Mouse (Mus musculus): ENCODE measurements around the gene Maats1. TPM values are rescaled to one million over a fixed set of nuclear protein-coding genes. Genes with fewer than 3 reads are reported as not detected.
A peak's percentile ranks its signal among the peaks of the same experiment; 100 is the strongest.

The Maats1 gene
- polyA plus RNA-seq, 1 experiment from 2014 or later: 0.36 TPM

- Histone ChIP-seq H3K4me1 (peaks cover 17% of the 10 kb centered on the region), H3K27ac (peak overlapping the region; percentile 82), H3K36me3 (replicated peaks) (no peaks in the 10 kb centered on the region), H3K27me3 (ENCODE audit: poor library complexity, severe bottlenecking) (no peaks in the 10 kb centered on the region), H3K9me3 (no peaks in the 10 kb centered on the region), H3K4me3 (peak overlapping the region; percentile 41)
- WGBS: 64% methylated on average over 8 of the region's 8 CpGs
- no peak for DNase-seq (ENCODE audit: extremely low spot score, low spot score)
Measured at GRCm38 (mm10) chr16:38376841-38377249, 34.9 kb upstream of the Maats1 start.

- H3K27ac ChIP-seq: peak overlapping the region; percentile 82
- 30% methylated on average over 17 of the region's 17 CpGs for WGBS
- H3K9me3 ChIP-seq: no peaks in the 10 kb centered on the region
- H3K36me3 ChIP-seq (replicated peaks): no peaks in the 10 kb centered on the region
- H3K27me3 ChIP-seq (ENCODE audit: poor library complexity, severe bottlenecking): no peaks in the 10 kb centered on the region
- peak overlapping the region; percentile 41 for H3K4me3 ChIP-seq
- H3K4me1 ChIP-seq: peaks cover 17% of the 10 kb centered on the region
- DNase-seq (ENCODE audit: extremely low spot score, low spot score): peak; percentile 42
Measured at GRCm38 (mm10) chr16:38376163-38376840, 34.4 kb upstream of the Maats1 start.

- Histone ChIP-seq H3K27me3 (ENCODE audit: poor library complexity, severe bottlenecking) (no peaks in the 10 kb centered on the region), H3K27ac (no peak overlapping the region), H3K9me3 (no peaks in the 10 kb centered on the region), H3K36me3 (replicated peaks) (no peaks in the 10 kb centered on the region), H3K4me1 (peaks cover 17% of the 10 kb centered on the region), H3K4me3 (no peak overlapping the region)
- WGBS: 87% methylated on average over 7 of the region's 7 CpGs
- DNase-seq (ENCODE audit: extremely low spot score, low spot score): no peak
Measured at GRCm38 (mm10) chr16:38375182-38375581, 33.2 kb upstream of the Maats1 start.

GRCm38 (mm10) chr16:38374379-38375140 lies 32.6 kb upstream of the Maats1 start:
- DNase-seq (ENCODE audit: extremely low spot score, low spot score): no peak
- WGBS: 86% methylated on average over 10 of the region's 10 CpGs
- Histone ChIP-seq H3K27me3 (ENCODE audit: poor library complexity, severe bottlenecking) (no peaks in the 10 kb centered on the region), H3K4me1 (peaks cover 19% of the 10 kb centered on the region), H3K9me3 (no peaks in the 10 kb centered on the region), H3K27ac (no peak overlapping the region), H3K36me3 (replicated peaks) (no peaks in the 10 kb centered on the region), H3K4me3 (peak overlapping the region; percentile 4; the same call in 1 of the 2 replicates)

- DNase-seq (ENCODE audit: extremely low spot score, low spot score): no peak
- no peaks in the 10 kb centered on the region for H3K27me3 ChIP-seq (ENCODE audit: poor library complexity, severe bottlenecking)
- H3K36me3 ChIP-seq (replicated peaks): no peaks in the 10 kb centered on the region
- H3K4me3 ChIP-seq: peak overlapping the region; percentile 4; the same call in 1 of the 2 replicates
- H3K9me3 ChIP-seq: no peaks in the 10 kb centered on the region
- no peak overlapping the region for H3K27ac ChIP-seq
- peaks cover 19% of the 10 kb centered on the region for H3K4me1 ChIP-seq
- 86% methylated on average over 16 of the region's 16 CpGs for WGBS
Measured at GRCm38 (mm10) chr16:38373941-38374340, 32.0 kb upstream of the Maats1 start.

- H3K4me3 ChIP-seq: no peak overlapping the region
- no peaks in the 10 kb centered on the region for H3K9me3 ChIP-seq
- 84% methylated on average over 10 of the region's 10 CpGs for WGBS
- no peak overlapping the region for H3K27ac ChIP-seq
- peaks cover 16% of the 10 kb centered on the region for H3K4me1 ChIP-seq
- no peak for DNase-seq (ENCODE audit: extremely low spot score, low spot score)
- no peaks in the 10 kb centered on the region for H3K27me3 ChIP-seq (ENCODE audit: poor library complexity, severe bottlenecking)
- no peaks in the 10 kb centered on the region for H3K36me3 ChIP-seq (replicated peaks)
Measured at GRCm38 (mm10) chr16:38373439-38373838, 31.5 kb upstream of the Maats1 start.

GRCm38 (mm10) chr16:38372876-38373275 lies 30.9 kb upstream of the Maats1 start:
- peaks cover 18% of the 10 kb centered on the region for H3K4me1 ChIP-seq
- 88% methylated on average over 4 of the region's 4 CpGs for WGBS
- H3K9me3 ChIP-seq: no peaks in the 10 kb centered on the region
- H3K4me3 ChIP-seq: no peak overlapping the region
- no peak overlapping the region for H3K27ac ChIP-seq
- no peak for DNase-seq (ENCODE audit: extremely low spot score, low spot score)
- H3K36me3 ChIP-seq (replicated peaks): no peaks in the 10 kb centered on the region
- no peaks in the 10 kb centered on the region for H3K27me3 ChIP-seq (ENCODE audit: poor library complexity, severe bottlenecking)

GRCm38 (mm10) chr16:38371705-38372296 lies 29.9 kb upstream of the Maats1 start:
- Histone ChIP-seq H3K4me3 (no peak overlapping the region), H3K4me1 (peaks cover 15% of the 10 kb centered on the region), H3K36me3 (replicated peaks) (no peaks in the 10 kb centered on the region), H3K9me3 (no peaks in the 10 kb centered on the region), H3K27me3 (ENCODE audit: poor library complexity, severe bottlenecking) (no peaks in the 10 kb centered on the region), H3K27ac (peak overlapping the region; percentile 53)
- 89% methylated on average over 15 of the region's 15 CpGs for WGBS
- DNase-seq (ENCODE audit: extremely low spot score, low spot score): no peak

- Histone ChIP-seq H3K27ac (peak overlapping the region; percentile 44; the same call in 1 of the 2 replicates), H3K4me3 (no peak overlapping the region), H3K9me3 (no peaks in the 10 kb centered on the region), H3K27me3 (ENCODE audit: poor library complexity, severe bottlenecking) (no peaks in the 10 kb centered on the region), H3K36me3 (replicated peaks) (no peaks in the 10 kb centered on the region), H3K4me1 (peaks cover 7% of the 10 kb centered on the region; the same call in 1 of the 2 replicates)
- DNase-seq (ENCODE audit: extremely low spot score, low spot score): no peak
- 87% methylated on average over 8 of the region's 8 CpGs for WGBS
Measured at GRCm38 (mm10) chr16:38370633-38371374, 28.9 kb upstream of the Maats1 start.

GRCm38 (mm10) chr16:38369992-38370484 lies 28.1 kb upstream of the Maats1 start:
- Histone ChIP-seq H3K9me3 (no peaks in the 10 kb centered on the region), H3K27ac (no peak overlapping the region), H3K4me1 (peaks cover 7% of the 10 kb centered on the region; the same call in 1 of the 2 replicates), H3K27me3 (ENCODE audit: poor library complexity, severe bottlenecking) (no peaks in the 10 kb centered on the region), H3K36me3 (replicated peaks) (no peaks in the 10 kb centered on the region), H3K4me3 (no peak overlapping the region)
- WGBS: 84% methylated on average over 4 of the region's 4 CpGs
- DNase-seq (ENCODE audit: extremely low spot score, low spot score): no peak

GRCm38 (mm10) chr16:38369431-38369830 lies 27.5 kb upstream of the Maats1 start:
- DNase-seq (ENCODE audit: extremely low spot score, low spot score): no peak
- Histone ChIP-seq H3K4me3 (no peak overlapping the region), H3K4me1 (peaks cover 7% of the 10 kb centered on the region; the same call in 1 of the 2 replicates), H3K36me3 (replicated peaks) (no peaks in the 10 kb centered on the region), H3K27ac (no peak overlapping the region), H3K9me3 (no peaks in the 10 kb centered on the region), H3K27me3 (ENCODE audit: poor library complexity, severe bottlenecking) (no peaks in the 10 kb centered on the region)
- 83% methylated on average over 8 of the region's 8 CpGs for WGBS

GRCm38 (mm10) chr16:38369000-38369399 lies 27.1 kb upstream of the Maats1 start:
- Histone ChIP-seq H3K27me3 (ENCODE audit: poor library complexity, severe bottlenecking) (no peaks in the 10 kb centered on the region), H3K27ac (no peak overlapping the region), H3K4me1 (peaks cover 7% of the 10 kb centered on the region; the same call in 1 of the 2 replicates), H3K36me3 (replicated peaks) (no peaks in the 10 kb centered on the region), H3K4me3 (no peak overlapping the region), H3K9me3 (no peaks in the 10 kb centered on the region)
- DNase-seq (ENCODE audit: extremely low spot score, low spot score): no peak
- WGBS: 83% methylated on average over 7 of the region's 7 CpGs
